Mouse (Mus musculus) liver, embryonic 14.5 days (tissue): ENCODE data around the gene Zfp112. TPM values are rescaled to one million over a fixed set of nuclear protein-coding genes. Genes with fewer than 3 reads are reported as not detected.

Source experiments
- ATAC-seq: fragments of 200-750 bp; cut with Nextera tagmentation; 2 replicates; pipeline ENCODE4 v1.8.0; 2017; ENCODE audit warnings: moderate number of reproducible peaks, mild to moderate bottlenecking, moderate library complexity; ENCODE audit not compliant: insufficient read depth
- DNase-seq, 3 experiments: peaks; one replicate each; pipeline ENCODE4 v3.0.0-alpha.2; 2012 to 2013; ENCODE audit warnings: low read depth in 3 of 3, low spot score in 3 of 3
- H3K27ac ChIP-seq: fragments of 300-500 bp; sonication (generic); 2 replicates; pipeline ENCODE4 v1.5.1; 2014; ENCODE audit warnings: moderate library complexity, mild to moderate bottlenecking, control low read depth, inconsistent platforms
- H3K27me3 ChIP-seq: fragments of 300-500 bp; sonication (generic); 2 replicates; pipeline ENCODE4 v1.6.1; 2014; ENCODE audit warnings: mild to moderate bottlenecking, low read length, moderate library complexity; ENCODE audit not compliant: control insufficient read depth, insufficient read depth
- H3K36me3 ChIP-seq: fragments of 300-500 bp; sonication (generic); replicated peaks from 2 replicates; pipeline ENCODE4 v1.6.1; 2014; ENCODE audit warnings: low read depth; ENCODE audit not compliant: control insufficient read depth, insufficient read depth
- H3K4me1 ChIP-seq, 2 experiments: fragments of 200-500 bp in 1 of 2; fragments of 300-500 bp in 1 of 2; sonication (generic) in 1 of 2; replicated peaks; 2 replicates each; pipeline ENCODE4 v1.6.1; 2012 to 2014; ENCODE audit warnings: antibody characterized with exemption in 1 of 2, inconsistent platforms in 1 of 2, low read length in 1 of 2; ENCODE audit not compliant: control insufficient read depth in 2 of 2, insufficient read depth in 2 of 2
- H3K4me2 ChIP-seq: fragments of 300-500 bp; sonication (generic); 2 replicates; pipeline ENCODE4 v1.6.1; 2014; ENCODE audit warnings: low read depth, mild to moderate bottlenecking, control low read depth, moderate library complexity
- H3K4me3 ChIP-seq, 2 experiments: fragments of 200-500 bp in 1 of 2; fragments of 300-500 bp in 1 of 2; sonication (generic) in 1 of 2; 2 replicates each; pipeline ENCODE4 v1.5.1; 2012 to 2014; ENCODE audit warnings: low read depth in 2 of 2, low read length in 2 of 2, mild to moderate bottlenecking in 2 of 2, control low read depth in 1 of 2, inconsistent platforms in 1 of 2, moderate library complexity in 1 of 2; ENCODE audit not compliant: insufficient read depth in 1 of 2
- H3K9ac ChIP-seq: fragments of 300-500 bp; sonication (generic); replicated peaks from 2 replicates; pipeline ENCODE4 v1.6.1; 2014; ENCODE audit warnings: mild to moderate bottlenecking, control low read depth, moderate library complexity
- H3K9me3 ChIP-seq: fragments of 300-500 bp; sonication (generic); 2 replicates; pipeline ENCODE4 v1.6.1; 2016; ENCODE audit warnings: low read length, mixed read lengths; ENCODE audit not compliant: control insufficient read depth
- CTCF ChIP-seq: IDR thresholded peaks from 2 replicates; pipeline ENCODE4 v1.5.1; 2016; ENCODE audit warnings: antibody characterized with exemption, low read depth, control low read depth
- EP300 ChIP-seq: IDR thresholded peaks from 2 replicates; pipeline ENCODE4 v1.6.1; 2016; ENCODE audit warnings: antibody characterized with exemption, low read depth
- WGBS: fragments of 180-500 bp; shearing (Covaris S2); extraction: QIAGEN DNeasy Blood & Tissue Kit; methylation state at CpG from one replicate; pipeline ENCODE4 v1.1.7; 2014; ENCODE audit not compliant: insufficient replicate concordance; 5-methylcytosine and 5-hydroxymethylcytosine counted together
- polyA plus RNA-seq, 2 experiments: library from polyadenylated mRNA; depleted of rRNA in 1 of 2; stranded (reverse) in 1 of 2; unstranded in 1 of 2; fragments of >200 nt; fragmentation: Nextera tagmentation in 1 of 2; extraction: Ambion mirVana in 1 of 2; gene quantifications; 2 replicates each; pipeline versions ENCODE4 v1.2.1 to v1.2.3; 2012 to 2014

Zfp112 gene
- polyA plus RNA-seq, 2 experiments = 0.22 to 0.36 TPM

- H3K27ac ChIP-seq = no peak overlapping the region
- no peaks in the 10 kb centered on the region for H3K27me3 ChIP-seq
- no peak for DNase-seq
- no peaks in the 10 kb centered on the region; the same call in 1 of the 2 replicates for H3K36me3 ChIP-seq
- no peak overlapping the region for H3K4me3 ChIP-seq
- TF ChIP-seq EP300 (no peak), CTCF (no peak)
- H3K4me2 ChIP-seq = no peak overlapping the region
- H3K4me1 ChIP-seq = no peaks in the 10 kb centered on the region
- 38% methylated on average over 6 of the region's 6 CpGs for WGBS
- ATAC-seq = no peak
- no peak overlapping the region for H3K9ac ChIP-seq
- H3K9me3 ChIP-seq = no peaks in the 10 kb centered on the region
Measured at GRCm38 (mm10) chr7:24142566-24142965, 30.5 kb downstream of the Zfp112 start.

GRCm38 (mm10) chr7:24153272-24153671 is 41.2 kb downstream of the Zfp112 start:
- no peak overlapping the region for H3K4me2 ChIP-seq
- H3K9me3 ChIP-seq = no peaks in the 10 kb centered on the region
- peak in 1 of 3 experiments; percentile 11 for DNase-seq
- no peak overlapping the region for H3K27ac ChIP-seq
- no peak for ATAC-seq
- TF ChIP-seq EP300 = no peak
- peak; percentile 52 for TF ChIP-seq CTCF
- H3K27me3 ChIP-seq = no peaks in the 10 kb centered on the region
- 7% methylated on average over 1 of the region's 1 CpGs for WGBS
- no peak overlapping the region for H3K4me3 ChIP-seq
- no peaks in the 10 kb centered on the region for H3K4me1 ChIP-seq
- no peaks in the 10 kb centered on the region for H3K36me3 ChIP-seq
- H3K9ac ChIP-seq = no peak overlapping the region

GRCm38 (mm10) chr7:24172191-24172590 is 60.1 kb downstream of the Zfp112 start:
- Histone ChIP-seq H3K4me3 (no peak overlapping the region), H3K27ac (no peak overlapping the region), H3K4me2 (no peak overlapping the region), H3K27me3 (no peaks in the 10 kb centered on the region), H3K4me1 (no peaks in the 10 kb centered on the region; a peak in 1 of 4 replicates), H3K36me3 (no peaks in the 10 kb centered on the region), H3K9me3 (no peaks in the 10 kb centered on the region), H3K9ac (no peak overlapping the region)
- WGBS = 43% methylated on average over 4 of the region's 4 CpGs
- ATAC-seq (no peak), DNase-seq (no peak)
- no peak for TF ChIP-seq CTCF
- TF ChIP-seq EP300 = no peak

- WGBS = 12% methylated on average over 23 of the region's 23 CpGs
- Histone ChIP-seq H3K4me1 (no peaks in the 10 kb centered on the region; a peak in 1 of 4 replicates), H3K4me3 (peak within 1 kb of the TSS; percentile 53 to 82), H3K27me3 (no peaks in the 10 kb centered on the region), H3K27ac (no peak within 1 kb of the TSS), H3K36me3 (no peaks in the 10 kb centered on the region), H3K9me3 (no peaks in the 10 kb centered on the region), H3K9ac (peak within 1 kb of the TSS; percentile 35; the same call in 1 of the 2 replicates), H3K4me2 (peak within 1 kb of the TSS; percentile 59)
- TF ChIP-seq CTCF = no peak
- TF ChIP-seq EP300 = no peak
- peak in 2 of 3 experiments; percentile 5 to 19 for DNase-seq
- ATAC-seq = peak; percentile 62; the same call in 1 of the 2 replicates
Measured at GRCm38 (mm10) chr7:24174618-24175336, 62.7 kb downstream of the Zfp112 start, which contains the start of gene Zfp114. TSS of gene Zfp114 (plus strand) at chr7:24175060.

- no peak overlapping the region for H3K27ac ChIP-seq
- H3K4me1 ChIP-seq = no peaks in the 10 kb centered on the region; a peak in 1 of 4 replicates
- no peaks in the 10 kb centered on the region for H3K9me3 ChIP-seq
- TF ChIP-seq EP300 (no peak), CTCF (no peak)
- no peaks in the 10 kb centered on the region for H3K36me3 ChIP-seq
- H3K27me3 ChIP-seq = no peaks in the 10 kb centered on the region
- WGBS = 34% methylated on average over 6 of the region's 6 CpGs
- DNase-seq (no peak), ATAC-seq (no peak)
- H3K4me3 ChIP-seq = peak overlapping the region; percentile 53 to 82
- no peak overlapping the region for H3K9ac ChIP-seq
- H3K4me2 ChIP-seq = peak overlapping the region; percentile 59
Measured at GRCm38 (mm10) chr7:24175337-24175711, 63.2 kb downstream of the Zfp112 start.

Other genes starting within 250 kb of the Zfp112 start
- not detected in 2 replicates for gene Vmn1r177, start 245.9 kb upstream of the Zfp112 start, polyA plus RNA-seq (2012; rRNA removed)
- not detected in 2 replicates for gene Vmn1r177, start 245.9 kb upstream of the Zfp112 start, polyA plus RNA-seq (2014; fragmentation: Nextera tagmentation; extraction: Ambion mirVana)
- gene Vmn1r178, start 220.3 kb upstream of the Zfp112 start, polyA plus RNA-seq (2012; rRNA removed) = not detected in 2 replicates
- not detected in 2 replicates for gene Vmn1r178, start 220.3 kb upstream of the Zfp112 start, polyA plus RNA-seq (2014; fragmentation: Nextera tagmentation; extraction: Ambion mirVana)
- gene Vmn1r179, start 185.3 kb upstream of the Zfp112 start, polyA plus RNA-seq (2012; rRNA removed) = not detected in 2 replicates
- not detected in 2 replicates for gene Vmn1r179, start 185.3 kb upstream of the Zfp112 start, polyA plus RNA-seq (2014; fragmentation: Nextera tagmentation; extraction: Ambion mirVana)
- gene Vmn1r180, start 161.7 kb upstream of the Zfp112 start, polyA plus RNA-seq (2012; rRNA removed) = not detected in 2 replicates
- not detected in 2 replicates for gene Vmn1r180, start 161.7 kb upstream of the Zfp112 start, polyA plus RNA-seq (2014; fragmentation: Nextera tagmentation; extraction: Ambion mirVana)
- gene Vmn1r181, start 137.7 kb upstream of the Zfp112 start, polyA plus RNA-seq (2012; rRNA removed) = not detected in 2 replicates
- not detected in 2 replicates for gene Vmn1r181, start 137.7 kb upstream of the Zfp112 start, polyA plus RNA-seq (2014; fragmentation: Nextera tagmentation; extraction: Ambion mirVana)
- not detected in 2 replicates for gene V1rd19, start 110.6 kb upstream of the Zfp112 start, polyA plus RNA-seq (2012; rRNA removed)
- not detected in 2 replicates for gene V1rd19, start 110.6 kb upstream of the Zfp112 start, polyA plus RNA-seq (2014; fragmentation: Nextera tagmentation; extraction: Ambion mirVana)
- not detected in 2 replicates for gene Vmn1r183, start 59.1 kb upstream of the Zfp112 start, polyA plus RNA-seq (2012; rRNA removed)
- gene Vmn1r183, start 59.1 kb upstream of the Zfp112 start, polyA plus RNA-seq (2014; fragmentation: Nextera tagmentation; extraction: Ambion mirVana) = not detected in 2 replicates
- 7.7 and 9.3 TPM in 2 replicates for gene Zfp180, start 30.4 kb upstream of the Zfp112 start, polyA plus RNA-seq (2012; rRNA removed)
- gene Zfp180, start 30.4 kb upstream of the Zfp112 start, polyA plus RNA-seq (2014; fragmentation: Nextera tagmentation; extraction: Ambion mirVana) = 8.6 and 10.2 TPM in 2 replicates
- 1.6 and 2.2 TPM in 2 replicates for gene Zfp235, start 21.9 kb downstream of the Zfp112 start, polyA plus RNA-seq (2012; rRNA removed)
- 2.9 and 3.8 TPM in 2 replicates for gene Zfp235, start 21.9 kb downstream of the Zfp112 start, polyA plus RNA-seq (2014; fragmentation: Nextera tagmentation; extraction: Ambion mirVana)
- gene Zfp114, start 62.7 kb downstream of the Zfp112 start, polyA plus RNA-seq (2012; rRNA removed) = 0.14 and 0.17 TPM in 2 replicates
- gene Zfp114, start 62.7 kb downstream of the Zfp112 start, polyA plus RNA-seq (2014; fragmentation: Nextera tagmentation; extraction: Ambion mirVana) = 0.24 and 0.56 TPM in 2 replicates
- 0.55 and 0.68 TPM in 2 replicates for gene Zfp111, start 99.1 kb downstream of the Zfp112 start, polyA plus RNA-seq (2012; rRNA removed)
- gene Zfp111, start 99.1 kb downstream of the Zfp112 start, polyA plus RNA-seq (2014; fragmentation: Nextera tagmentation; extraction: Ambion mirVana) = 1.2 and 1.8 TPM in 2 replicates
- gene Zfp109, start 125.2 kb downstream of the Zfp112 start, polyA plus RNA-seq (2012; rRNA removed) = 0.80 and 0.97 TPM in 2 replicates
- gene Zfp109, start 125.2 kb downstream of the Zfp112 start, polyA plus RNA-seq (2014; fragmentation: Nextera tagmentation; extraction: Ambion mirVana) = 0.65 and 0.73 TPM in 2 replicates
- 0.21 and 0.26 TPM in 2 replicates for gene Zfp108, start 142.5 kb downstream of the Zfp112 start, polyA plus RNA-seq (2012; rRNA removed)
- 0.09 and 0.54 TPM in 2 replicates for gene Zfp108, start 142.5 kb downstream of the Zfp112 start, polyA plus RNA-seq (2014; fragmentation: Nextera tagmentation; extraction: Ambion mirVana)
- 0.58 and 7.6 TPM in 2 replicates for gene Zfp93, start 158.1 kb downstream of the Zfp112 start, polyA plus RNA-seq (2012; rRNA removed)
- gene Zfp93, start 158.1 kb downstream of the Zfp112 start, polyA plus RNA-seq (2014; fragmentation: Nextera tagmentation; extraction: Ambion mirVana) = 0.75 and 1.3 TPM in 2 replicates
- gene Zfp61, start 188.9 kb downstream of the Zfp112 start, polyA plus RNA-seq (2012; rRNA removed) = 2.3 and 2.6 TPM in 2 replicates
- 1.6 and 2.1 TPM in 2 replicates for gene Zfp61, start 188.9 kb downstream of the Zfp112 start, polyA plus RNA-seq (2014; fragmentation: Nextera tagmentation; extraction: Ambion mirVana)
- 1.5 and 1.8 TPM in 2 replicates for gene Zfp94, start 204.4 kb downstream of the Zfp112 start, polyA plus RNA-seq (2012; rRNA removed)
- gene Zfp94, start 204.4 kb downstream of the Zfp112 start, polyA plus RNA-seq (2014; fragmentation: Nextera tagmentation; extraction: Ambion mirVana) = 1.4 TPM in 2 replicates
- 0.11 TPM in 1 of 2 replicates, not detected in the other for gene Tescl, start 221.6 kb downstream of the Zfp112 start, polyA plus RNA-seq (2012; rRNA removed)
- gene Tescl, start 221.6 kb downstream of the Zfp112 start, polyA plus RNA-seq (2014; fragmentation: Nextera tagmentation; extraction: Ambion mirVana) = not detected in 2 replicates
- not detected in 2 replicates for gene Lypd5, start 236.9 kb downstream of the Zfp112 start, polyA plus RNA-seq (2012; rRNA removed)
- not detected in 2 replicates for gene Lypd5, start 236.9 kb downstream of the Zfp112 start, polyA plus RNA-seq (2014; fragmentation: Nextera tagmentation; extraction: Ambion mirVana)